Mouse (Mus musculus) limb, embryonic 13.5 days (tissue): ENCODE measurements around the gene Nop9. TPM values are rescaled to one million over a fixed set of nuclear protein-coding genes. Genes with fewer than 3 reads are reported as not detected.

Source experiments
- ATAC-seq: fragments of 200-750 bp; cut with Nextera tagmentation; 2 replicates; pipeline ENCODE4 v1.8.0; 2017; ENCODE audit warnings: low read depth, moderate number of reproducible peaks, moderate TSS enrichment; ENCODE audit not compliant: low FRiP score
- H3K27ac ChIP-seq: fragments of 300-500 bp; sonication (generic); 2 replicates; pipeline ENCODE4 v1.5.1; 2015; ENCODE audit warnings: inconsistent platforms, mild to moderate bottlenecking, moderate library complexity
- H3K27me3 ChIP-seq: fragments of 300-500 bp; sonication (generic); 2 replicates; pipeline ENCODE4 v1.6.1; 2015; ENCODE audit warnings: mild to moderate bottlenecking, inconsistent platforms
- H3K36me3 ChIP-seq: fragments of 300-500 bp; sonication (generic); 2 replicates; pipeline ENCODE4 v1.6.1; 2015; ENCODE audit warnings: inconsistent platforms, mild to moderate bottlenecking, moderate library complexity
- H3K4me1 ChIP-seq: fragments of 300-500 bp; sonication (generic); 2 replicates; pipeline ENCODE4 v1.6.1; 2015; ENCODE audit warnings: inconsistent platforms
- H3K4me2 ChIP-seq: fragments of 300-500 bp; sonication (generic); replicated peaks from 2 replicates; pipeline ENCODE4 v1.6.1; 2015; ENCODE audit warnings: inconsistent platforms, mild to moderate bottlenecking, moderate library complexity
- H3K4me3 ChIP-seq: fragments of 300-500 bp; sonication (generic); 2 replicates; pipeline ENCODE4 v1.5.1; 2015; ENCODE audit warnings: moderate library complexity, mild to moderate bottlenecking, inconsistent platforms
- H3K9ac ChIP-seq: fragments of 300-500 bp; sonication (generic); 2 replicates; pipeline ENCODE4 v1.6.1; 2015; ENCODE audit warnings: mild to moderate bottlenecking, inconsistent platforms
- H3K9me3 ChIP-seq: fragments of 300-500 bp; sonication (generic); 2 replicates; pipeline ENCODE4 v1.6.1; 2016; ENCODE audit warnings: inconsistent platforms
- WGBS: fragments of 180-500 bp; shearing (Covaris S2); methylation state at CpG from one replicate; pipeline ENCODE4 v1.1.7; 2015; 5-methylcytosine and 5-hydroxymethylcytosine counted together
- polyA plus RNA-seq: library from polyadenylated mRNA; unstranded; fragments of >200 nt; fragmentation: Nextera tagmentation; extraction: Ambion mirVana; gene quantifications from 2 replicates; pipeline ENCODE4 v1.2.1, GENCODE M21; 2015

The Nop9 gene
- polyA plus RNA-seq, 1 experiment from 2014 or later = 41.8 TPM

DNA sequence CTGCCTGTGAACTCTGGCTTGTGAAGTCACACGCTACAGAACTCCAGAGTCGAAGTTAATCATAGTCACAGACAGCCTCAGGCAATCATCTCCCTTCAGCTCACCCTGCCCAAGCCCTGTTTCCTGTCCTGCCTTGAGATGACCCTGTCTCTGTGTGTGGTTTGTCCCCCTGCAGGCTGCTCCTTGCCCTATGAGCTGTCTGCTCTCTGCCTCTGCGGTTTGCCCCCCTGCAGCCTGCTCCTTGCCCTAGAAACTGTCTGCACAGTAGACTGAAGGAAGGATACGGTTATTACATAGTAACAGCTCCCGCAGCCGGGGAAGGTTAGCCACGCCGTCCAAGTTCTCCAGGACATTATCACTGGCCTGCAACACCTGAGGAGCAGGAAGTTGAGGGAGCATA lies 28.6 kb upstream of the Nop9 start:
- H3K27ac ChIP-seq = no peak overlapping the region
- no peak overlapping the region for H3K4me2 ChIP-seq
- H3K9ac ChIP-seq = no peak overlapping the region
- peaks cover 22% of the 10 kb centered on the region for H3K4me1 ChIP-seq
- WGBS = 73% methylated on average over 8 of the region's 8 CpGs
- peaks cover 40% of the 10 kb centered on the region for H3K36me3 ChIP-seq
- ATAC-seq = no peak
- H3K27me3 ChIP-seq = peaks cover 24% of the 10 kb centered on the region
- no peaks in the 10 kb centered on the region for H3K9me3 ChIP-seq
- no peak overlapping the region for H3K4me3 ChIP-seq

DNA sequence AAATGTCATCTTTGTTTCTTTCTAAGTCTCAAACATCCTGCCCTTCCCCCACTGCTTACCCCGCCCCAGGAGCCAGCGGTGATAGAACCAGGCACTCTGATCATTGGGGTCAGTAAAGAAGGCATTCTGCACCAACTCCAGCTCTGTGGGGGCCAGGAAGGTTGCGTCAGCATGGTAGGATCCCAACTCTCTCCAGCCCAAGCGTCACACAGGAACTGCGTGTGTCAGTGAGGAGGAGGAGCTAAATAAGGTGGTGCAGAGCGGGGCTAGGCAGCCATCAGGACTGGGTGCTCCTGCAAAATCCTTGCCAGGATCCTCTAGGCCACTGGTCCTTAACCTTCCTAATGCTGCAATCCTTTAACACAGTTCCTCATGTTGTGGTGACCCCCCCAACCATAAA lies 25.8 kb upstream of the Nop9 start:
- H3K36me3 ChIP-seq = peaks cover 40% of the 10 kb centered on the region
- no peak overlapping the region for H3K4me2 ChIP-seq
- no peak overlapping the region for H3K4me3 ChIP-seq
- H3K27me3 ChIP-seq = no peaks in the 10 kb centered on the region
- H3K4me1 ChIP-seq = peaks cover 14% of the 10 kb centered on the region; the same call in 1 of the 2 replicates
- H3K9me3 ChIP-seq = no peaks in the 10 kb centered on the region
- ATAC-seq = no peak
- peak overlapping the region; percentile 21; the same call in 1 of the 2 replicates for H3K9ac ChIP-seq
- H3K27ac ChIP-seq = no peak overlapping the region
- whole genome bisulfite sequencing = 90% methylated on average over 6 of the region's 6 CpGs

DNA sequence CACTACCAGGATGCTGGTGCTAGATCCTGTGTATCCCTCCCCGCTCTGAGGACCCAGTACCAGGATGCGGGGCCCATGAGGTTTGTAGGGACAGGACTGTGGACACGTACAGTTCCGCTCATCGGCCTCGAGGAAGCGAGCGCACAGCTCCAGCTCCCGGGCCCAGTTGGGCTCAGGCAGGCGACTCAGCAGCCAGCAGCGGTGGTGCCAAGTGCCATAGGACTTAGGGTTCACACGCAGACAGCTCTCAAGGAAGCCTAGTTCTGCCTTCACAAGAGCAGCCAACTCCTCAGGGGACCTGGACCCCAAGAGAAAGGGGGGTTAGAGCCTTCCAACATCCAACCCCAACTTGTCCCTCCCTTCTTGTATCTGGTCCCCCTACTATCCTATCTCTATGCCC lies 24.8 kb upstream of the Nop9 start:
- Histone ChIP-seq H3K4me1 (peaks cover 14% of the 10 kb centered on the region; the same call in 1 of the 2 replicates), H3K9ac (0 out of 2 replicates have a peak overlapping the region, but pooled peaks have one; percentile 71), H3K27ac (no peak overlapping the region), H3K36me3 (peaks cover 40% of the 10 kb centered on the region), H3K27me3 (no peaks in the 10 kb centered on the region), H3K9me3 (no peaks in the 10 kb centered on the region), H3K4me2 (peak overlapping the region; percentile 69), H3K4me3 (no peak overlapping the region; the same call in 1 of the 2 replicates)
- no peak for ATAC-seq
- WGBS = 91% methylated on average over 12 of the region's 12 CpGs

DNA sequence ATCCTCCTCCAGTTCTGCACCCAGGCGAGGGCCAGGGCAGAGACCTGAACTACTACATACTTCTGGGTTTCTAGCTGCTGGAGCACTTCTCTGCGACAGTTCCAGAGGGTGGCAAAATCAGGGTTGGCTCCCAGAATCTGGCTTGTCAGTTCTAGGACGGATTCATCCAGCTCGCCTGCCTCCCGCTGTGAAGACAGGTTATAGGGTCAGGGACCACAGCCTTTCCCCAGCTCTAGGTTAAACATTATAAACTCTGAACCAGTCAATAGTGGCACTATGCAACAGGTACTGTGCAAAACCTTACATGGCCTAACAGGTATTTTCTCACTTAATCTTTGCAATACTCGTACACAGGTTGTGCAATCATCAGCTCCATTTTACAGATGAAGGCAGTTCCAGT lies 24.4 kb upstream of the Nop9 start:
- Histone ChIP-seq H3K4me2 (peak overlapping the region; percentile 69), H3K4me3 (peak overlapping the region; percentile 77), H3K36me3 (peaks cover 38% of the 10 kb centered on the region), H3K9ac (peak overlapping the region; percentile 71; the same call in 1 of the 2 replicates), H3K27me3 (no peaks in the 10 kb centered on the region), H3K27ac (no peak overlapping the region), H3K9me3 (no peaks in the 10 kb centered on the region), H3K4me1 (peaks cover 14% of the 10 kb centered on the region; the same call in 1 of the 2 replicates)
- WGBS = 75% methylated on average over 6 of the region's 6 CpGs
- no peak for ATAC-seq

DNA sequence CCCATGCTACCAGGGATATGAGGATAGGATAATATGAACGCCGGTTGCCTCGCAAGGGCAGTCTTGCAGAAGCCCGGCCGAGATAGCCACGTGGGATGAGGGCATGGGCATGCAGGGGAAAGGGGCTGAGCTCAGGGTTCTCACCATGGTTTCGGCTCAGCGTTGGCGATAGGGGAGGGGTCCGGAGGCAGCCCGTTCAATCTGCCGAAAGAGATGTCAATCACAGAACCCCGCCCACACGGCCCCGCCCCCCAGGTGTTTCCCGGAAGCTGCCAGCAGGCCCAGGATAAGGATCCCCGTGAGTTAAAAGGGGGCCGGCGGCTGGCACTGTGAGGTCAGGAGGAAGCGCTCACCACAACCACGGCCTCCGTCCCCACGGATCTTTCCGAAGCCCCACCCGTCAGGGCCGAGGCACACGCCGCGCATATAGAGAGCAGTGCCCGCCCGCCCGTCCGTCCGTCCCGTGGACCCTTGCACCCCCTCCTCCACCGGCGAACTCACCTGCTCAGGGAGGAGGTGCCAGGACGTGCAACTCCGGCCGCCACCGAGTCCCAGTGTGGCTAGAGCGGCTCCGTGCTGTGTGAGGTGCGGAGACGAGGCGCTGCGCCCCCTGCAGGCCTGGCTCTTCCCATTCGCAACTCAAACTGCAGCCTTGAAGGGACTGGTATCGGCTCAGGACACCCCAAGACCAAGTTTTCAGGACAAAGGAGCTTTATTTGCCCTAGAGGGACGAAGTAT lies 23.6 kb upstream of the Nop9 start, which contains the start of gene Rabggta:
Gene Rabggta (minus strand): TSS at position 564 of the 738 bp plus-strand sequence.
- H3K27me3 ChIP-seq = no peaks in the 10 kb centered on the region
- H3K36me3 ChIP-seq = peaks cover 30% of the 10 kb centered on the region
- H3K4me1 ChIP-seq = peaks cover 14% of the 10 kb centered on the region; the same call in 1 of the 2 replicates
- peak within 1 kb of the TSS; percentile 77 for H3K4me3 ChIP-seq
- H3K4me2 ChIP-seq = peak within 1 kb of the TSS; percentile 69
- under 1% methylated on average over 50 of the region's 50 CpGs for WGBS
- no peaks in the 10 kb centered on the region for H3K9me3 ChIP-seq
- H3K27ac ChIP-seq = peak within 1 kb of the TSS; percentile 75
- H3K9ac ChIP-seq = peak within 1 kb of the TSS; percentile 71
- peak; percentile 97 for ATAC-seq

DNA sequence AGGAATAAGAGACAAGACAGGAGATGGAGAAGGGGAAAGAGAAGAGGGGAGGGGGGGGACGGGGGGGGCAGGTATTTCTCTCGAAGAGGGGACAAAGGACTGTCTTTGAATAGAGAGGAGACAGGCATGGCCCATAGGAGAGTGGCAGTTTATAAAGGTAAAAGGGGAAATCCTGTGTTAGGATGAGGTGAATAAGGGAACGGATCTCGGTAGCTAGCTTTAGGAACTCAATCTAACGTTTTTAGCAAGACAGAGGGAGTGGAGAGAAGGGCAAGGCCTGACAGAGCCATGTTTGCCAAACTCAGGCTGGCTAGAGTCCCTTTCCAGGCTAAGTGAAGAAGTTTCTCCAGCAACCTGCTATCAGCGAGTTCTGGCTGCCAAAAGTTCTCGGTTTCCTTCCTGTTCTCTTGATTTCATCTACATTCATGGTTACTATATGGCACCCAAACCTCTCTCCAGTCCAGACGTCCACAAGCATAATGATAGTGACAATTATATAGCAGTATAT lies 23.0 kb upstream of the Nop9 start:
- ATAC-seq = no peak; the same call in 1 of the 2 replicates
- 56% methylated on average over 8 of the region's 8 CpGs for WGBS
- Histone ChIP-seq H3K4me3 (peak overlapping the region; percentile 77), H3K36me3 (peaks cover 23% of the 10 kb centered on the region), H3K27ac (no peak overlapping the region), H3K4me1 (peaks cover 14% of the 10 kb centered on the region; the same call in 1 of the 2 replicates), H3K9me3 (no peaks in the 10 kb centered on the region), H3K9ac (peak overlapping the region; percentile 71), H3K27me3 (no peaks in the 10 kb centered on the region), H3K4me2 (peak overlapping the region; percentile 69)

DNA sequence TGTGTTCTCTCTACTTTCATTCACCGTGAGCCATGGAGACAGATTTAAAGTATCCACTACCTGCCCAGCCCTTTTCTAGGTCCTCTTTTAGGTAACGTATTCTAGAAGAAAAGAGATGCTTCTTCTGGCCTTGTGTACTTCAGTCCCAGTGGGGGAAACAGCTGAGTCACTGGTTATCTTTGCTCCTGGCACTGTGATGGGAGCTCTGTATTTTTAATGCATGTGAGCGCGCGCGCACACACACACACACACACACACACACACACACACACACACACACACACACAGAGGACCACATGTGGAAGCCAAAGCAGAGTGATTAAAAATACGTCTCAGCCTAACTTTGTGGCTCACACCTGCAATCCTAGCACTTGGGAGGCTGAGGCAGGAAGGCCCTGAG lies 22.1 kb upstream of the Nop9 start:
- WGBS = 88% methylated on average over 7 of the region's 7 CpGs
- H3K36me3 ChIP-seq = peaks cover 16% of the 10 kb centered on the region
- H3K4me1 ChIP-seq = peaks cover 14% of the 10 kb centered on the region; the same call in 1 of the 2 replicates
- no peak overlapping the region for H3K9ac ChIP-seq
- ATAC-seq = no peak
- H3K27ac ChIP-seq = no peak overlapping the region
- H3K4me3 ChIP-seq = no peak overlapping the region
- H3K27me3 ChIP-seq = no peaks in the 10 kb centered on the region
- H3K4me2 ChIP-seq = no peak overlapping the region
- H3K9me3 ChIP-seq = no peaks in the 10 kb centered on the region

DNA sequence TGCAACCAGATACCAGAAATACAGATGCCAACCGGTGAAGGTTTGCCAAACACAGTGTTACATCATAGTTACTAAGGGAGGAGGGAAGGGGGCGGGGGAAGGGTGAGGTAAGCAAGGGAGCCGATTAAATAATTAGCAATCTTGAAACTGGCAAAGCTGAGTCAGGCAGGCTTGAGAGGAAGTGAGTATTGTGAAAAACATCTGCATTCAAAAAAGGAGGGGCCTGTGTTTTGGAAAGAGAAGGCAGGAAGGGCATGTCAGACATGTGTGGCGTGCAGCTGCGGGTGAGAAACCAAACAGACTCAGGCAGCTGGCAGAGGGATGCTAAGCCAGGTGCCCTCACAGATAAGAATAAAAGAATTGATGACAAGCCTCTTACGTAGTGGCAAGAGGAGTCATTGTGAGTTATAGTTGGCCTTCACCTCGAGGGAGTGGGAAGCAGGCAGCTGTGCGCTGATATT lies 21.1 kb upstream of the Nop9 start:
- WGBS = 64% methylated on average over 8 of the region's 8 CpGs
- H3K4me1 ChIP-seq = peaks cover 14% of the 10 kb centered on the region; the same call in 1 of the 2 replicates

DNA sequence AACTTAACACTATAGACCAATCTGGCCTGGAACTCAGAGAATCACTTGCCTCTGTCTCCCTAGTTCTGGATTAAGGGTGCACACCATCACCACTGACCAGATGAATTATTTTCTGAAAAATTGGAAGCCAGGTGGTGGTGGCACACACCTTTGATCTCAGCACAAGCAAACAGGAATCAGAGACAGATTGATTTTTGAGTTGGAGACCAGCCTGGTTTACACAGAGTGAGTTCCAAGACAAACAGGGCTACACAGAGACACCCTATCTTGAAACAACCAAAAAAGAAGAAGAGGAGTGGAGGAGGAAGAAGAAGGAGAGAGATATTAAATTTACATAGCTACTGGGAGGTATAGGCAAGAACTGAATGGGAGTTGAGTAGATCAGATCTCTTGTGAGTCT lies 19.2 kb upstream of the Nop9 start:
- no peak overlapping the region for H3K27ac ChIP-seq
- no peaks in the 10 kb centered on the region for H3K36me3 ChIP-seq
- H3K9me3 ChIP-seq = no peaks in the 10 kb centered on the region
- H3K4me2 ChIP-seq = no peak overlapping the region
- H3K27me3 ChIP-seq = no peaks in the 10 kb centered on the region
- peaks cover 6% of the 10 kb centered on the region; the same call in 1 of the 2 replicates for H3K4me1 ChIP-seq
- no peak overlapping the region for H3K4me3 ChIP-seq
- no peak overlapping the region for H3K9ac ChIP-seq
- no peak for ATAC-seq

More for the DNA sequence above, 21.1 kb upstream of the Nop9 start:
- H3K27ac ChIP-seq = no peak overlapping the region
- H3K9ac ChIP-seq = no peak overlapping the region
- H3K9me3 ChIP-seq = no peaks in the 10 kb centered on the region
- no peak overlapping the region for H3K4me2 ChIP-seq
- H3K27me3 ChIP-seq = no peaks in the 10 kb centered on the region
- no peak for ATAC-seq
- H3K36me3 ChIP-seq = peaks cover 7% of the 10 kb centered on the region; the same call in 1 of the 2 replicates
- H3K4me3 ChIP-seq = no peak overlapping the region

DNA sequence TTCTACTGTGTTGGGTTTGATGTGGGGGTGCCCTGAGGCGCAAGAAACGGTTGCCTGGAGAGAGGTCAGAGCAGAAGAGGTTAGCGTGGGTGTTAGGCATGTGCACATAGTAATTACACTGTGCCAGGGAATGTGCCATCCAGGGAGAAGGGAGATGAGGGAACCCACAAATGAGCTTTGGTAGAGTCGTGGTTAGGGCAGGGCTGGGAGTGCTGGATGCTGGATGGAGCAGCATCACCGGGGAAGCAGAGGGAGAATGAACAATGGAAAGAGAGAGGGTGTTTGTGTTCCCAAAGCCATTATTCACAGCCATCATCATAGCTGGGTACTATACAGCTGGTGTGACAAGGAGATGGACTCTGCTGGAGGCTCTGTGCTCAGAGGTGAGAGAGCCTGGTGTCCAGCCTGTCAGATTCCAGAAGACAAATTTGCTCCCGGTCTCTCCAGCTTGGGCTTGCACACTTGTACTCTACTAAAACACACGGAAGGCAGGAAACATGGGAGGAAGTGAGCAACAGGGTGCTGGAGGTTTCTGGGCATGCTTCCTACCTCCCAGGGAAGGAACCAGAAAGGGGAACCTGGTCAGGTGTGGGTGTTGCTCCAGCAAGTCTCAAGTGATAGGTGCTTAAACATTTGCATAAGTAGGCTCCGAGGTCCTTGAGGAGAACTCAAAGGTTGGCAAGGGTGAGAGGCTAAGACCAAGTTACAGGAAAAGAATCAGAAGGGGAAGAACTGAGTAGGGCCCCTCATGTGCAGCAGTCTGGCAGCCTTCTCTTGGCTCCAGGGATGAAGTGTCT lies 17.4 kb upstream of the Nop9 start:
- 69% methylated on average over 8 of the region's 8 CpGs for WGBS
- no peak for ATAC-seq
- no peaks in the 10 kb centered on the region for H3K36me3 ChIP-seq

DNA sequence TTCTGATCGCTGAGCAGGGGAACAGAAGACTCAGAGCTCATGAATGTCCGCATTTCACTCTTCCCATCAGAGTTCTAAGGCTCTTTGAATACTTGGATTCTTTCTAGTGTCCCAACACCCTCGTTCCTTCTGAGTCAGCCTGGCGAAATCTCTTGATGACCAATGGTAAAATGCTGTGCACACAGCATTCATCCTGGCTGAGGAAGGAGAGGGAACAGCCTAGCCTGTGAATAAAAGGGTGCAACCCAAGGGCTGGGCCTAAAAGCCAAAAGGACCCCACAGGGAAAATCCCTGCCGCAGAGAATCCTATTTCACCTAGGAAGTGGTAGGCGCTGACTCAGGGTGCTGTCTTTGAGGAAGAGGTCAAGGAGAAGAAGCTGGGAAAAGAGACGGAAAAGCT lies 15.4 kb upstream of the Nop9 start:
- Histone ChIP-seq H3K9me3 (no peaks in the 10 kb centered on the region), H3K9ac (no peak overlapping the region), H3K27me3 (no peaks in the 10 kb centered on the region), H3K27ac (no peak overlapping the region), H3K36me3 (no peaks in the 10 kb centered on the region), H3K4me1 (no peaks in the 10 kb centered on the region), H3K4me2 (no peak overlapping the region), H3K4me3 (no peak overlapping the region)
- WGBS = 82% methylated on average over 7 of the region's 7 CpGs
- no peak for ATAC-seq

More for the DNA sequence above, 17.4 kb upstream of the Nop9 start:
- no peak overlapping the region for H3K4me3 ChIP-seq
- no peak overlapping the region for H3K27ac ChIP-seq
- H3K9me3 ChIP-seq = no peaks in the 10 kb centered on the region
- no peak overlapping the region for H3K4me2 ChIP-seq
- no peaks in the 10 kb centered on the region for H3K4me1 ChIP-seq
- H3K9ac ChIP-seq = no peak overlapping the region
- H3K27me3 ChIP-seq = no peaks in the 10 kb centered on the region

DNA sequence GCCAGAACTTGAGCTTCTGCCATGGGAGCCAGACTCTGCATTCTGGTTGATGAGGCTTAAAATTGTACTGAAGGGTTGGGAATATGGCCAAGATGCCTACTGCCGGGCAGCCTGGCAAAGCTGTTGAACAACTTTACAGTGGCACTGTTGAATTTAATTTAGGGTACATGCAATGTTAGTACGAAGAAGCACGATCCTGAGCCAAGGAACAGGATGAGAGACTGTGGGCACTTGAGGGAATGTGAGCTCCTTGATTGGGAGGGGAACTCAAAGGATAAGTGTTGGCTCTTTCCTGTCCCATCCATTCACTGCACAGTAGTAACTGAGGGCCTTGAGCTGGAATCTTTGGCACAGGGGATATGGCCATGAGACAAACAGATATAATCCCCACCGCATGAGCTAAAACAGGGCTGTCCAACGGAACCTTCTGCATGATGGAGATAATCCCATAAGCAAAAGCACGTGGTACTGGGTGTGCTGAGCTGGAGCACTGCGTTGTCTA lies 14.9 kb upstream of the Nop9 start:
- H3K27ac ChIP-seq = no peak overlapping the region
- no peak overlapping the region for H3K9ac ChIP-seq
- H3K4me1 ChIP-seq = no peaks in the 10 kb centered on the region
- no peaks in the 10 kb centered on the region for H3K36me3 ChIP-seq
- WGBS = 83% methylated on average over 7 of the region's 7 CpGs
- H3K27me3 ChIP-seq = no peaks in the 10 kb centered on the region
- H3K9me3 ChIP-seq = no peaks in the 10 kb centered on the region
- no peak overlapping the region for H3K4me3 ChIP-seq
- no peak for ATAC-seq
- H3K4me2 ChIP-seq = no peak overlapping the region
